Mouse (Mus musculus) ZHBTc4 (cell line): ENCODE data around the gene Pmp22.

ENCODE experiments used
- DNase-seq: peaks from one replicate; pipeline ENCODE4 v3.0.0-alpha.2; 2011; ENCODE audit warnings: low read depth, low spot score

The Pmp22 gene

GRCm38 (mm10) chr11:63160926-63161325 lies 32.1 kb downstream of the Pmp22 start:
- no peak for DNase-seq

GRCm38 (mm10) chr11:63162806-63163205 lies 34.0 kb downstream of the Pmp22 start:
- DNase-seq = no peak

GRCm38 (mm10) chr11:63163550-63163949 lies 34.8 kb downstream of the Pmp22 start:
- DNase-seq = no peak

GRCm38 (mm10) chr11:63163986-63164682 lies 35.4 kb downstream of the Pmp22 start:
- no peak for DNase-seq

GRCm38 (mm10) chr11:63164756-63165484 lies 36.1 kb downstream of the Pmp22 start:
- DNase-seq = peak; percentile 36

GRCm38 (mm10) chr11:63167826-63168225 lies 39.0 kb downstream of the Pmp22 start:
- DNase-seq = no peak

GRCm38 (mm10) chr11:63168551-63169258 lies 39.9 kb downstream of the Pmp22 start:
- peak; percentile 67 for DNase-seq

- DNase-seq = peak; percentile 50
Measured at GRCm38 (mm10) chr11:63171977-63172376, 43.2 kb downstream of the Pmp22 start.

- no peak for DNase-seq
Measured at GRCm38 (mm10) chr11:63173604-63174003, 44.8 kb downstream of the Pmp22 start.

- peak; percentile 35 for DNase-seq
Measured at GRCm38 (mm10) chr11:63175302-63175701, 46.5 kb downstream of the Pmp22 start.

GRCm38 (mm10) chr11:63176416-63176815 lies 47.6 kb downstream of the Pmp22 start:
- DNase-seq = no peak

- DNase-seq = peak; percentile 41
Measured at GRCm38 (mm10) chr11:63180262-63181101, 51.7 kb downstream of the Pmp22 start.

- DNase-seq = no peak
Measured at GRCm38 (mm10) chr11:63188803-63189202, 60.0 kb downstream of the Pmp22 start.

GRCm38 (mm10) chr11:63198070-63198469 lies 69.3 kb downstream of the Pmp22 start:
- peak; percentile 78 for DNase-seq

- DNase-seq = peak; percentile 21
Measured at GRCm38 (mm10) chr11:63201989-63202535, 73.3 kb downstream of the Pmp22 start.
